Mouse (Mus musculus) myocyte (in vitro differentiated cells): ENCODE measurements at regions not wholly inside any gene's neighbourhood (a gene's known extent, or its start where the extent isn't known, plus 50 kb on each side); places are given as distances from the start of the nearest gene placed in this dataset.

ENCODE experiments used
- POLR2A ChIP-seq: IDR thresholded peaks from one replicate; pipeline ENCODE4 v1.6.1; 2011; ENCODE audit warnings: low read depth, mild to moderate bottlenecking, control low read depth, moderate library complexity; ENCODE audit not compliant: insufficient read length
- TCF3 ChIP-seq: IDR thresholded peaks from one replicate; pipeline ENCODE4 v1.6.1; 2011; ENCODE audit warnings: low read depth, control low read depth; ENCODE audit not compliant: insufficient read length
- USF1 ChIP-seq: IDR thresholded peaks from one replicate; pipeline ENCODE4 v1.6.1; 2011; ENCODE audit warnings: low read depth, mild to moderate bottlenecking, control low read depth, moderate library complexity

DNA sequence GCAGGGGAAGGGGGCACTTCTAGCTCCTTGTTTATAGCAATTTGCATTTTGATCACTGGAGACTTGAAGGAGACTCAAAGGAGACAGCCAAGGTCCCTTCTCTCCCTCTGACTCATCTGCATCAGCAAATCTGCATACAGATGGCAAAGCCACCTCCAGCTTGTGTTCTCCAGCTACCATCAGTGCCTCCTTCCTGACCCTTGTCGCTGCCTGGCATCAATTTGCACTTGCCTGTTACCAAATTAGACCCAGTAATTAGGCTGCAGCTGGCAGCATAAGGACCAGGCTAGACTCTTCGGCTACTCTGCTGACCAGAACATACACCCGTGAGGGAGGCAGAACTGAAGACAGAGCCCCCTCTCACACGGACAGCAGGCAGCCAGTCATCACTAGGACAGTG, 177.5 kb upstream of the Ppp2r2d start:
- TF ChIP-seq POLR2A = no peak
- TF ChIP-seq TCF3 = no peak
- TF ChIP-seq USF1 = no peak
